Mouse (Mus musculus) forebrain, embryonic 12.5 days (tissue): ENCODE data around the gene Pld6. TPM values are rescaled to one million over a fixed set of nuclear protein-coding genes. Genes with fewer than 3 reads are reported as not detected.

Experiments
- ATAC-seq: fragments of 200-750 bp; cut with Nextera tagmentation; 2 replicates; pipeline ENCODE4 v1.8.0; 2017; ENCODE audit warnings: moderate TSS enrichment; ENCODE audit not compliant: low FRiP score
- H3K27ac ChIP-seq: fragments of 300-500 bp; sonication (generic); 2 replicates; pipeline ENCODE4 v1.5.1; 2016; ENCODE audit warnings: mild to moderate bottlenecking
- H3K27me3 ChIP-seq: fragments of 300-500 bp; sonication (generic); 2 replicates; pipeline ENCODE4 v1.6.1; 2016; ENCODE audit warnings: mild to moderate bottlenecking
- H3K36me3 ChIP-seq: fragments of 300-500 bp; sonication (generic); replicated peaks from 2 replicates; pipeline ENCODE4 v1.6.1; 2016; ENCODE audit warnings: mild to moderate bottlenecking
- H3K4me1 ChIP-seq: fragments of 300-500 bp; sonication (generic); 2 replicates; pipeline ENCODE4 v1.6.1; 2016
- H3K4me2 ChIP-seq: fragments of 300-500 bp; sonication (generic); 2 replicates; pipeline ENCODE4 v1.6.1; 2016; ENCODE audit warnings: mild to moderate bottlenecking, moderate library complexity
- H3K4me3 ChIP-seq: fragments of 300-500 bp; sonication (generic); replicated peaks from 2 replicates; pipeline ENCODE4 v1.5.1; 2016; ENCODE audit warnings: mild to moderate bottlenecking
- H3K9ac ChIP-seq: fragments of 300-500 bp; sonication (generic); 2 replicates; pipeline ENCODE4 v1.6.1; 2016; ENCODE audit warnings: mild to moderate bottlenecking
- H3K9me3 ChIP-seq: fragments of 300-500 bp; sonication (generic); 2 replicates; pipeline ENCODE4 v1.6.1; 2016
- WGBS: fragments of 180-500 bp; shearing (Covaris S2); methylation state at CpG from one replicate; pipeline ENCODE4 v1.1.7; 2016; 5-methylcytosine and 5-hydroxymethylcytosine counted together
- polyA plus RNA-seq: library from polyadenylated mRNA; unstranded; fragments of >200 nt; fragmentation: Nextera tagmentation; extraction: Ambion mirVana; gene quantifications from 2 replicates; pipeline ENCODE4 v1.2.1, GENCODE M21; 2016

Pld6 gene
- 2.3 TPM in 2 replicates for polyA plus RNA-seq

GRCm38 (mm10) chr11:59787199-59787781 lies at the start of gene Pld6:
TSS of gene Pld6 (minus strand) at chr11:59787645.
- 1% methylated on average over 51 of the region's 51 CpGs for WGBS
- H3K27ac ChIP-seq: no peak within 1 kb of the TSS
- H3K27me3 ChIP-seq: peaks cover 19% of the 10 kb centered on the region; the same call in 1 of the 2 replicates
- peaks cover 13% of the 10 kb centered on the region for H3K36me3 ChIP-seq
- no peaks in the 10 kb centered on the region for H3K9me3 ChIP-seq
- peak within 1 kb of the TSS; percentile 43 for H3K4me3 ChIP-seq
- H3K4me1 ChIP-seq: peaks cover 13% of the 10 kb centered on the region
- ATAC-seq: peak; percentile 67
- peak within 1 kb of the TSS; percentile 43 for H3K9ac ChIP-seq
- H3K4me2 ChIP-seq: peak within 1 kb of the TSS; percentile 71

DNA sequence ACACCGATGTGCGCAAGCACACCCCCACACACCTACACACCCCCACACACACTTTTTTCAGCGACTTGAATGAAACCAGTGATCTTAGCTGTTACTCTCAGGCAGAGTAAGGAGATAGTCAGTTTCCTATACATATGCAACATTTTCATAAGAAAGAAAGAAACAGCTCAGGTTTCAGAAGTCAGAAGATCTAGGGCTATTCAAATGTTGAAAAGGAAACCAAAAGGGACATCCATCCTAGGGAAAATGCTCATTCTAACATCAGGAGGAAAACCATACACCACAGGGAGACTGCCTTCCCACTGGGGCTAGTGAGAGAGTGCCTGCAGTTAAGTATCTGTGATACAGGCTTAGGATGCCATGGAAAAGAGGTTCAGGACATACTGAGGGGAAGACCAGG lies 34.2 kb upstream of the Pld6 start:
- no peaks in the 10 kb centered on the region for H3K4me1 ChIP-seq
- no peaks in the 10 kb centered on the region for H3K9me3 ChIP-seq
- no peak for ATAC-seq
- 87% methylated on average over 3 of the region's 3 CpGs for WGBS
- no peak overlapping the region for H3K27ac ChIP-seq
- H3K36me3 ChIP-seq: peaks cover 97% of the 10 kb centered on the region
- H3K9ac ChIP-seq: no peak overlapping the region
- H3K4me2 ChIP-seq: no peak overlapping the region
- H3K4me3 ChIP-seq: no peak overlapping the region
- no peaks in the 10 kb centered on the region for H3K27me3 ChIP-seq

- H3K27me3 ChIP-seq: no peaks in the 10 kb centered on the region
- 95% methylated on average over 3 of the region's 3 CpGs for WGBS
- no peak overlapping the region for H3K4me3 ChIP-seq
- H3K36me3 ChIP-seq: peaks cover 73% of the 10 kb centered on the region
- no peaks in the 10 kb centered on the region for H3K9me3 ChIP-seq
- H3K4me2 ChIP-seq: no peak overlapping the region
- H3K27ac ChIP-seq: no peak overlapping the region
- no peak for ATAC-seq
- H3K9ac ChIP-seq: no peak overlapping the region
- H3K4me1 ChIP-seq: no peaks in the 10 kb centered on the region
These were observed 30.5 kb upstream of the Pld6 start for GRCm38 (mm10) chr11:59817916-59818315.

DNA sequence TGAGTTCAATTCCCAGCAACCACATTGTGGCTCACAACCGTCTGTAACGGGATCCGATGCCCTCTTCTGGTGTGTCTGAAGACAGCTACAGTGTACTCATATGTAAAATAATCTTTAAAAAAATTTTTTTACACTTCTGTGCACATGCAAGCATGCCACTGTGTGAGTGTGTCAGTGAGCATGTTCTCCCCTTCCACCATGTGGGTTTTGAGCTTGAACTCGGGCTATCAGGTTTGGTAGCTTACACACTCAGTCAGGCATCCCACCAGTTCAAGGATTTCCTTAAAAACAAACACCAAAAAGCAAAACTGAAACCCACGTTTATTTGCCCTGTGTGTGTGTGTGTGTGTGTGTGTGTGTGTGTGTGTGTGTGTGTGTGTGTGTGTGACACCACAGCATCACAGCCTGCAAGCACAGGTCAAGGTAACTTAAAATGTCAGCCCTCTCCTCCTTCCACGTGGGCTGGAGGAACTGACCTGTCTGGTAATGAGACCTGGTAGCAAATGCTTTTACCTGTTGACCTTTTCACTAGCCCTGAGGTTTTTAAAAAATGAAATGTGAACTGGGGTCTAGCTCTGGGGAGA lies 28.1 kb upstream of the Pld6 start:
- no peak overlapping the region for H3K4me3 ChIP-seq
- no peaks in the 10 kb centered on the region for H3K27me3 ChIP-seq
- peaks cover 4% of the 10 kb centered on the region; the same call in 1 of the 2 replicates for H3K4me1 ChIP-seq
- no peak overlapping the region for H3K9ac ChIP-seq
- H3K9me3 ChIP-seq: no peaks in the 10 kb centered on the region
- H3K36me3 ChIP-seq: peaks cover 52% of the 10 kb centered on the region
- WGBS: 89% methylated on average over 6 of the region's 6 CpGs
- no peak overlapping the region for H3K27ac ChIP-seq
- no peak overlapping the region for H3K4me2 ChIP-seq
- no peak for ATAC-seq

DNA sequence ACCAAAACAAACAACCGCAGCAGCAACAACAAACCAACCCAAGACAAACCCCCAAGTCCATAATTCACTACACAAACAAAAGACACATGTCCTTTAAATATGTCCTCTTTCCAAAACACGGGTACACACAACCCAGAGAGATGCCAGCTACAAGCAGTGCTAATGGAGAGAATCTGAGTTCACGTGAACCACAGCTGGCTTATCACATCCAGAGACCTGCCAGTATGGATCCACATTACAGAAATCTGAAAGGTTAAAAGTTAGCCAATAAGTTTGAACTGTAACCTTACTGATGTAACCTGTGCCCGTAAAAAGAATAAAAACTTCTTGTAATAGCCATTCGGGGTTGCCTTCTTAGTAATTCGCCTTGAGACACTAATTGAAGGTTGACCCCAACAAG lies 27.5 kb upstream of the Pld6 start:
- no peak for ATAC-seq

DNA sequence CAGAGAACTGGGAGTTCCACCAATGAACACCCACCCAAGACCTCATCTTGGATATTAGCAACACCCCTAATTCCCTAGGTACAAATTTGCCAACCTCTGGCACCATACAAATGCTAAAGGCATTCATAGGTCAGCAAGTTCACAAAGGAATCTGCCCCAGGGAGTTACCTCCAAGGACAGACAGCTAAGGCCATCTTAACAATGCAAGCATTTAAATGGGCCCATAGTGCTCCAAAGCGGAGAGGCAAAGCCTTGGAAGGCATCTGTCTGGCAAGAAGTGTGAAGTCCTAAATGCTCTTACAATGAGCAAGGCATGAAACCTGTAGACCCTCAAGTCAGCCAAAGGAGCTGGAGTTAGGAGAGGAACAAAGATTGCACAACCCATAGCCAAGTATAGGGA lies 26.9 kb upstream of the Pld6 start:
- Histone ChIP-seq H3K4me1 (peaks cover 5% of the 10 kb centered on the region; the same call in 1 of the 2 replicates), H3K9me3 (no peaks in the 10 kb centered on the region), H3K9ac (no peak overlapping the region), H3K4me2 (no peak overlapping the region), H3K27ac (no peak overlapping the region), H3K27me3 (no peaks in the 10 kb centered on the region), H3K4me3 (no peak overlapping the region), H3K36me3 (peaks cover 40% of the 10 kb centered on the region)
- ATAC-seq: no peak
- WGBS: 76% methylated on average over 1 of the region's 1 CpGs

More for the DNA sequence above, 27.5 kb upstream of the Pld6 start:
- H3K9me3 ChIP-seq: no peaks in the 10 kb centered on the region
- H3K4me3 ChIP-seq: no peak overlapping the region
- no peaks in the 10 kb centered on the region for H3K27me3 ChIP-seq
- WGBS: 96% methylated on average over 6 of the region's 6 CpGs
- H3K4me1 ChIP-seq: peaks cover 5% of the 10 kb centered on the region; the same call in 1 of the 2 replicates
- H3K4me2 ChIP-seq: no peak overlapping the region
- no peak overlapping the region for H3K27ac ChIP-seq
- H3K9ac ChIP-seq: no peak overlapping the region
- peaks cover 46% of the 10 kb centered on the region for H3K36me3 ChIP-seq

GRCm38 (mm10) chr11:59813276-59813675 lies 25.8 kb upstream of the Pld6 start:
- WGBS: 80% methylated on average over 3 of the region's 3 CpGs
- ATAC-seq: no peak
- H3K27me3 ChIP-seq: no peaks in the 10 kb centered on the region

GRCm38 (mm10) chr11:59811211-59811610 lies 23.8 kb upstream of the Pld6 start:
- 77% methylated on average over 4 of the region's 4 CpGs for WGBS
- no peak overlapping the region for H3K4me3 ChIP-seq
- no peaks in the 10 kb centered on the region for H3K9me3 ChIP-seq
- H3K27ac ChIP-seq: no peak overlapping the region
- no peak overlapping the region for H3K4me2 ChIP-seq
- peaks cover 19% of the 10 kb centered on the region for H3K4me1 ChIP-seq
- H3K36me3 ChIP-seq: peaks cover 25% of the 10 kb centered on the region
- H3K9ac ChIP-seq: no peak overlapping the region
- no peak for ATAC-seq
- H3K27me3 ChIP-seq: no peaks in the 10 kb centered on the region

More at GRCm38 (mm10) chr11:59813276-59813675, 25.8 kb upstream of the Pld6 start:
- no peak overlapping the region for H3K27ac ChIP-seq
- peaks cover 30% of the 10 kb centered on the region for H3K36me3 ChIP-seq
- H3K9ac ChIP-seq: no peak overlapping the region
- no peak overlapping the region for H3K4me2 ChIP-seq
- no peak overlapping the region for H3K4me3 ChIP-seq
- H3K4me1 ChIP-seq: peaks cover 14% of the 10 kb centered on the region
- no peaks in the 10 kb centered on the region for H3K9me3 ChIP-seq

DNA sequence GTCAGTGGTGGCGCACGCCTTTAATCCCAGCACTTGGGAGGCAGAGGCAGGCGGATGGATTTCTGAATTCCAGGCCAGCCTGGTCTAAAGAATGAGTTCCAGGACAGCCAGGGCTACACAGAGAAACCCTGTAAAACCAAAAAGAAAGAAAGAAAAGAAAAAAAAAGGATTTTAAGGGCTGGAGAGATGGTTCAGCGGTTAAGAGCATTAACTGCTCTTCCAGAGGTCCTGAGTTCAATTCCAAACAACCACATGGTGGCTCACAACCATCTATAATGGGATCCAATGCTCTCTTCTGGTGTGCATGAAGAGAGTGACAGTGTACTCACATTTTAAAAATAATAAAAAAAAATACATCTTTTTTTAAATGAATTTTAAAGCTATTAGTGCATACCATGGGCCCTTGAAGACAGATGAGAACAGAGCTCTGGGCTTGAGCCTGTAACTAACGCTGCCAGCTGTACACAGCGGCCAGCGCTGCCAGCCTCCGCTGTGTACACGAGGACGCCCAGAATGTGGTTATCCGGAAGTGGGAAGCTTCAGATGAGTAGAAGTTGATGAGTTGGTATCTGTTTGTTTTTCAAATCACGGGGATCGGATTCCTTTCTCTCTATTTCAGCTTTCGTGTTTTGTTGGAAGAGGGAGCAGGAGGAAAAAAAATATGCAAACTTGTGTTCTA lies 23.2 kb upstream of the Pld6 start:
- Histone ChIP-seq H3K27me3 (no peaks in the 10 kb centered on the region), H3K4me1 (peaks cover 19% of the 10 kb centered on the region), H3K4me3 (peak overlapping the region; percentile 77), H3K9me3 (no peaks in the 10 kb centered on the region), H3K27ac (peak overlapping the region; percentile 98), H3K36me3 (peaks cover 25% of the 10 kb centered on the region), H3K4me2 (peak overlapping the region; percentile 87), H3K9ac (peak overlapping the region; percentile 85)
- WGBS: 67% methylated on average over 14 of the region's 14 CpGs
- no peak; the same call in 1 of the 2 replicates for ATAC-seq

GRCm38 (mm10) chr11:59809670-59810474 lies 22.4 kb upstream of the Pld6 start, which contains the start of gene Flcn:
TSS of gene Flcn (minus strand) at chr11:59810016.
- H3K4me3 ChIP-seq: peak within 1 kb of the TSS; percentile 77
- H3K27me3 ChIP-seq: no peaks in the 10 kb centered on the region
- H3K4me2 ChIP-seq: peak within 1 kb of the TSS; percentile 87
- H3K9me3 ChIP-seq: no peaks in the 10 kb centered on the region
- WGBS: under 1% methylated on average over 52 of the region's 52 CpGs
- peak within 1 kb of the TSS; percentile 98 for H3K27ac ChIP-seq
- H3K4me1 ChIP-seq: peaks cover 19% of the 10 kb centered on the region
- peaks cover 29% of the 10 kb centered on the region for H3K36me3 ChIP-seq
- peak within 1 kb of the TSS; percentile 85 for H3K9ac ChIP-seq
- ATAC-seq: peak; percentile 95

- H3K27ac ChIP-seq: peak overlapping the region; percentile 98
- peak overlapping the region; percentile 77 for H3K4me3 ChIP-seq
- H3K36me3 ChIP-seq: peaks cover 36% of the 10 kb centered on the region
- H3K27me3 ChIP-seq: no peaks in the 10 kb centered on the region
- no peaks in the 10 kb centered on the region for H3K9me3 ChIP-seq
- WGBS: under 1% methylated on average over 15 of the region's 15 CpGs
- H3K4me2 ChIP-seq: peak overlapping the region; percentile 87
- ATAC-seq: peak; percentile 36
- peak overlapping the region; percentile 85 for H3K9ac ChIP-seq
- peaks cover 19% of the 10 kb centered on the region for H3K4me1 ChIP-seq
These were observed 21.7 kb upstream of the Pld6 start for GRCm38 (mm10) chr11:59809071-59809669.
